Mouse (Mus musculus) heart, embryonic 13.5 days (tissue): ENCODE results near the gene Foxp1. TPM values are rescaled to one million over a fixed set of nuclear protein-coding genes. Genes with fewer than 3 reads are reported as not detected.

ENCODE experiments used
- ATAC-seq: fragments of 200-750 bp; cut with Nextera tagmentation; 2 replicates; pipeline ENCODE4 v1.8.0; 2017; ENCODE audit warnings: moderate TSS enrichment; ENCODE audit not compliant: insufficient number of reproducible peaks, low FRiP score, low TSS enrichment; ENCODE audit errors: extremely low read depth
- H3K27ac ChIP-seq: fragments of 300-500 bp; sonication (generic); replicated peaks from 2 replicates; pipeline ENCODE4 v1.5.1; 2015; ENCODE audit warnings: moderate library complexity, mild to moderate bottlenecking, inconsistent platforms
- H3K27me3 ChIP-seq: fragments of 300-500 bp; sonication (generic); replicated peaks from 2 replicates; pipeline ENCODE4 v1.6.1; 2015; ENCODE audit warnings: mild to moderate bottlenecking, inconsistent platforms
- H3K36me3 ChIP-seq: fragments of 300-500 bp; sonication (generic); 2 replicates; pipeline ENCODE4 v1.6.1; 2015; ENCODE audit warnings: mild to moderate bottlenecking, inconsistent platforms
- H3K4me1 ChIP-seq: fragments of 300-500 bp; sonication (generic); 2 replicates; pipeline ENCODE4 v1.6.1; 2015; ENCODE audit warnings: inconsistent platforms
- H3K4me2 ChIP-seq: fragments of 300-500 bp; sonication (generic); 2 replicates; pipeline ENCODE4 v1.6.1; 2015; ENCODE audit warnings: inconsistent platforms, mild to moderate bottlenecking, moderate library complexity
- H3K4me3 ChIP-seq: fragments of 300-500 bp; sonication (generic); 2 replicates; pipeline ENCODE4 v1.5.1; 2015; ENCODE audit warnings: moderate library complexity, mild to moderate bottlenecking, inconsistent platforms
- H3K9ac ChIP-seq: fragments of 300-500 bp; sonication (generic); 2 replicates; pipeline ENCODE4 v1.6.1; 2015; ENCODE audit warnings: inconsistent platforms, mild to moderate bottlenecking, moderate library complexity
- H3K9me3 ChIP-seq: fragments of 300-500 bp; sonication (generic); 2 replicates; pipeline ENCODE4 v1.6.1; 2016; ENCODE audit warnings: inconsistent platforms
- WGBS: fragments of 180-500 bp; shearing (Covaris S2); methylation state at CpG from one replicate; pipeline ENCODE4 v1.1.7; 2015; ENCODE audit warnings: mixed read lengths; 5-methylcytosine and 5-hydroxymethylcytosine counted together
- polyA plus RNA-seq: library from polyadenylated mRNA; unstranded; fragments of >200 nt; fragmentation: Nextera tagmentation; extraction: Ambion mirVana; gene quantifications from 2 replicates; pipeline ENCODE4 v1.2.1, GENCODE M21; 2015

The Foxp1 gene
- polyA plus RNA-seq, 1 experiment from 2014 or later, result 71.7 TPM

- H3K27me3 ChIP-seq, result no peaks in the 10 kb centered on the region
- no peak overlapping the region; the same call in 1 of the 2 replicates for H3K27ac ChIP-seq
- no peak overlapping the region for H3K4me3 ChIP-seq
- H3K36me3 ChIP-seq, result no peaks in the 10 kb centered on the region
- ATAC-seq, result no peak
- no peaks in the 10 kb centered on the region for H3K9me3 ChIP-seq
- no peak overlapping the region for H3K4me2 ChIP-seq
- H3K4me1 ChIP-seq, result peaks cover 37% of the 10 kb centered on the region
- no peak overlapping the region for H3K9ac ChIP-seq
- 65% methylated on average over 9 of the region's 9 CpGs for WGBS
These were observed 491.1 kb downstream of the Foxp1 start for GRCm38 (mm10) chr6:99031321-99031903.

- Histone ChIP-seq H3K4me3 (no peak overlapping the region), H3K27ac (no peak overlapping the region; the same call in 1 of the 2 replicates), H3K4me2 (no peak overlapping the region), H3K27me3 (no peaks in the 10 kb centered on the region), H3K36me3 (no peaks in the 10 kb centered on the region), H3K9me3 (no peaks in the 10 kb centered on the region), H3K4me1 (peaks cover 48% of the 10 kb centered on the region), H3K9ac (no peak overlapping the region)
- ATAC-seq, result no peak
- WGBS, result 42% methylated on average over 6 of the region's 6 CpGs
These were observed 492.3 kb downstream of the Foxp1 start for GRCm38 (mm10) chr6:99030251-99030650.

- no peak overlapping the region for H3K9ac ChIP-seq
These were observed 493.1 kb downstream of the Foxp1 start for GRCm38 (mm10) chr6:99029438-99029837.

GRCm38 (mm10) chr6:99028989-99029305 lies 493.6 kb downstream of the Foxp1 start:
- no peak for ATAC-seq
- H3K4me1 ChIP-seq, result peaks cover 61% of the 10 kb centered on the region
- no peaks in the 10 kb centered on the region for H3K9me3 ChIP-seq
- 3% methylated on average over 6 of the region's 6 CpGs for WGBS
- H3K4me3 ChIP-seq, result peak overlapping the region; percentile 73
- H3K27ac ChIP-seq, result peak overlapping the region; percentile 97
- H3K9ac ChIP-seq, result peak overlapping the region; percentile 97
- H3K27me3 ChIP-seq, result no peaks in the 10 kb centered on the region
- peak overlapping the region; percentile 81 for H3K4me2 ChIP-seq
- no peaks in the 10 kb centered on the region for H3K36me3 ChIP-seq

More at GRCm38 (mm10) chr6:99029438-99029837, 493.1 kb downstream of the Foxp1 start:
- Histone ChIP-seq H3K36me3 (no peaks in the 10 kb centered on the region), H3K9me3 (no peaks in the 10 kb centered on the region), H3K4me1 (peaks cover 56% of the 10 kb centered on the region), H3K27ac (no peak overlapping the region), H3K27me3 (no peaks in the 10 kb centered on the region), H3K4me3 (no peak overlapping the region), H3K4me2 (no peak overlapping the region)
- WGBS, result 29% methylated on average over 5 of the region's 5 CpGs
- no peak for ATAC-seq

- H3K9me3 ChIP-seq, result no peaks in the 10 kb centered on the region
- H3K27me3 ChIP-seq, result no peaks in the 10 kb centered on the region
- H3K4me1 ChIP-seq, result peaks cover 60% of the 10 kb centered on the region
- H3K4me2 ChIP-seq, result peak overlapping the region; percentile 81
- peak; percentile 85 for ATAC-seq
- H3K36me3 ChIP-seq, result no peaks in the 10 kb centered on the region
- peak overlapping the region; percentile 97 for H3K27ac ChIP-seq
- peak overlapping the region; percentile 73 for H3K4me3 ChIP-seq
- under 1% methylated on average over 76 of the region's 87 CpGs for WGBS
- peak overlapping the region; percentile 97 for H3K9ac ChIP-seq
These were observed 494.1 kb downstream of the Foxp1 start for GRCm38 (mm10) chr6:99028161-99028988.

- Histone ChIP-seq H3K4me2 (peak overlapping the region; percentile 81), H3K27ac (peak overlapping the region; percentile 97), H3K4me3 (peak overlapping the region; percentile 73), H3K9me3 (no peaks in the 10 kb centered on the region), H3K27me3 (no peaks in the 10 kb centered on the region), H3K4me1 (peaks cover 59% of the 10 kb centered on the region), H3K9ac (peak overlapping the region; percentile 97), H3K36me3 (no peaks in the 10 kb centered on the region)
- under 1% methylated on average over 22 of the region's 22 CpGs for WGBS
- ATAC-seq, result no peak; the same call in 1 of the 2 replicates
These were observed 494.9 kb downstream of the Foxp1 start for GRCm38 (mm10) chr6:99027542-99028160.

GRCm38 (mm10) chr6:99026635-99027541 lies 495.6 kb downstream of the Foxp1 start:
- H3K27me3 ChIP-seq, result no peaks in the 10 kb centered on the region
- peaks cover 65% of the 10 kb centered on the region for H3K4me1 ChIP-seq
- H3K27ac ChIP-seq, result peak overlapping the region; percentile 97
- ATAC-seq, result no peak
- H3K9me3 ChIP-seq, result no peaks in the 10 kb centered on the region
- peak overlapping the region; percentile 73 for H3K4me3 ChIP-seq
- 3% methylated on average over 19 of the region's 19 CpGs for WGBS
- H3K4me2 ChIP-seq, result peak overlapping the region; percentile 81
- H3K36me3 ChIP-seq, result no peaks in the 10 kb centered on the region
- H3K9ac ChIP-seq, result peak overlapping the region; percentile 97

- ATAC-seq, result no peak
- peak overlapping the region; percentile 81 for H3K4me2 ChIP-seq
- no peaks in the 10 kb centered on the region for H3K27me3 ChIP-seq
- 18% methylated on average over 3 of the region's 3 CpGs for WGBS
- H3K36me3 ChIP-seq, result no peaks in the 10 kb centered on the region
- H3K9me3 ChIP-seq, result no peaks in the 10 kb centered on the region
- peak overlapping the region; percentile 70 for H3K27ac ChIP-seq
- H3K4me1 ChIP-seq, result peaks cover 66% of the 10 kb centered on the region
- peak overlapping the region; percentile 82 for H3K9ac ChIP-seq
- H3K4me3 ChIP-seq, result peak overlapping the region; percentile 73
These were observed 496.5 kb downstream of the Foxp1 start for GRCm38 (mm10) chr6:99026040-99026439.

- Histone ChIP-seq H3K9me3 (no peaks in the 10 kb centered on the region), H3K4me1 (peaks cover 69% of the 10 kb centered on the region), H3K27ac (peak overlapping the region; percentile 51), H3K36me3 (no peaks in the 10 kb centered on the region), H3K4me2 (peak overlapping the region; percentile 81), H3K27me3 (no peaks in the 10 kb centered on the region), H3K4me3 (peak overlapping the region; percentile 73), H3K9ac (peak overlapping the region; percentile 82)
- ATAC-seq, result no peak
- WGBS, result 33% methylated on average over 9 of the region's 9 CpGs
These were observed 497.9 kb downstream of the Foxp1 start for GRCm38 (mm10) chr6:99024588-99024987.

- no peak overlapping the region for H3K4me2 ChIP-seq
- ATAC-seq, result no peak
- H3K4me3 ChIP-seq, result no peak overlapping the region
- H3K9me3 ChIP-seq, result no peaks in the 10 kb centered on the region
- H3K36me3 ChIP-seq, result peaks cover 10% of the 10 kb centered on the region
- 58% methylated on average over 12 of the region's 12 CpGs for WGBS
- H3K27ac ChIP-seq, result 0 out of 2 replicates have a peak overlapping the region, but pooled peaks have one; percentile 36
- H3K27me3 ChIP-seq, result no peaks in the 10 kb centered on the region
- peaks cover 73% of the 10 kb centered on the region for H3K4me1 ChIP-seq
- H3K9ac ChIP-seq, result peak overlapping the region; percentile 62; the same call in 1 of the 2 replicates
These were observed 501.7 kb downstream of the Foxp1 start for GRCm38 (mm10) chr6:99020570-99021444.
